Mouse (Mus musculus) adrenal gland, adult 2 months (tissue): Measurements from ENCODE around the gene Rapgef5. TPM values are rescaled to one million over a fixed set of nuclear protein-coding genes. Genes with fewer than 3 reads are reported as not detected.

Experiments used
- DNase-seq: peaks from one replicate; pipeline ENCODE4 v3.0.0; 2021
- polyA plus RNA-seq: library from polyadenylated mRNA; depleted of rRNA; stranded (reverse); fragments of >200 nt; gene quantifications from 2 replicates; pipeline ENCODE4 v1.2.3, GENCODE M21; 2012
- total RNA-seq, 2 experiments: library from RNA; stranded (reverse); gene quantifications; 2 replicates each; pipeline ENCODE4 v1.2.3; 2021

Gene Rapgef5
- total and polyA plus RNA-seq, 3 experiments, result 9.4 to 39.4 (median 36.1) TPM

DNA sequence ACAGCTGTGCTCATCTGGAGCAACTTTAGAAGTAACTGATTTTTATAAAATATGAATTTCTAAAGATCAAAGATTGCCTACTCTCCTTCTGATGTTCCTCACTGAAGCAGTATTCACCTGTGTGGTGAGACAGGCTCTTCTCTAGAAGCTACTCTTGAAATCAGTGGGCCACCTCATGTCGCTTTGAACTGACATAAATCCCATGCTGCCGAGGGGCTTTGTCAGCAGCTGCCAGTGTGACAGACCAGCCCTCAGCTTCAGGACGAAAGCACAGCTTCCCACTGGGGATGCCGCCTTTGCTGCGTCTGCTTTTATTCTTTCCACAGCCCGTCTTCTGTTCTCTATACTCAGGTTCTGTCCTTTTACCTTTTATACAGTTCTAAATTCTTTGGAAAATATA, 197.3 kb downstream of the Rapgef5 start:
- DNase-seq, result no peak

DNA sequence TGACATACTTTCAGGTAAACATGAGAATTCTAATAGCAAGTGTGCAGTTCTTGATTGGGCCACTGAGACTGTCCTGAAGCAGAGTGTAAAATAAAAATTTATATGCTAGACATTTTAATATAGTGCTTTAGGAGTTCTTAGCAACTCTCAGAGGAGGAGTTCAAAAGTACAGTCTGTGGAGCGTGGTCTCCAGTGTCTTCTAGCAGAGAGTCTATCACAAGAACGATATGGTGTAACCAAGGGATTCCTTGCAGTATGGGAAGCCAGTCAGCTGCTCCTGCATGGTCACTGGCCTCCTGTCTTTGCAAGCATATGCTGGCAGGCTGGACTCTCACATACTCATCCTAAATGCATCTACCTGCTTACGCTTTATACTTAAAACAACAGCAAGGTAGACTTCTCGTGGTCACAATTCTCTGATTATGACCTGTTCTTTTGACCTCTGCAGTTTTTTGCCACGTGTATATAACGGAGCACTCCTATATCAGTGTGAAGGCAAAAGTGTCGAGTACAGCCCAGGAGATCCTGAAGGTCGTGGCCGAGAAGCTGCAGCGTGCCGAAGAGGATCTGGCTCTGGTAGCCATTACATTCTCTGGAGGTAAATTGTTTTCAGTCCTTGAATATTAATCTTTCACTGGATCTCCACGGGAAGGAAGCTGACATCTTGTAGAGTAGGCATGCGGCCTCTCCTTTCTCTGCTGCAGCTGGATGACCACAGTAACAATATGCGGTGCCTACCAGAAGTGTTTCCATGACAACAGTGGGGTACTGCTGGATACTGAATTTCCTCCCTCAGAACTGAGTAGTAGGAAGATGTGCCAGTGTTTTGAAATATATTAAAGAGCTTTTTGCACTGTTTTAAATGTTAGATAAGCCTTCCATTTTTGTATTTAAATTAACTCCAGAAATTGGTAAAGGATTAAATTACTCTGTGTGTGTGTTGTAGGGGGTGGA, 204.8 kb downstream of the Rapgef5 start:
- DNase-seq, result no peak

DNA sequence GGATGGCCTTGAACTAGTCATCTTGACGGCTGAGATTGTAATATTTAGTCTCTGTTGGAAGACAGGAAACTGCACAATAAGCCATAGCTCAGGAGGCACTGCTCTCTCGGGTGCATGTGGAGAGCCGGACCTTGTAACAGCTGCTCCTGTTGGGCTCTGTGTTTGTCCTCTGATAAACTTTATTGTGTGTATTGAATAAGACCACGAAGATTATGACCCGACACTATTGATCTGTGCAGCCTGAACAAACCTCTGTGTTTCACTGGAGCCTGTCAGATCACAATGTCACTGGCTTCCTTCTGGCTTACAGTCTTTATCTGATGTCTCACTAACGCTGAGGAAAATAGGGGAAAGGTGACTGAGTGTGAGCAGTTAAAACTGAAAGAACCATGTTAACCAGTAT, 205.5 kb downstream of the Rapgef5 start:
- no peak for DNase-seq

DNA sequence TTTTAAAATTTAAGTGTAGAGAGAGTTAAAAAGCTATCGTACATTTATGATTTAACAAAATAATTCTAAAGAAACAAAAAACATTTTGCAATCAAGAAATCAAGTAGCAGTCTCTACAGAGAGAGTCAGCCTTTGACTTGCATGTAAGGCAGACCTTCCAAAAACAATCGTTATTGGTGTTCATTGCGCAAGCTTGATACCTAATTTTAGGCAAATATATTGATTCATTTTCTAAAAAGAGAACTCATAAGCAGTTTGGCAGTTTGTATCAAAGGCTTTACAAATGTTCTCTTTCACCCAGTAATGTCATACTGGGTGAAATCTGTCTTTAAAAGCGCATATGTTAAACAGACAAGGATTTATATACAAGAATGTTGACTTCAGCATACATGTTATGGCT, 208.7 kb downstream of the Rapgef5 start:
- no peak for DNase-seq

DNA sequence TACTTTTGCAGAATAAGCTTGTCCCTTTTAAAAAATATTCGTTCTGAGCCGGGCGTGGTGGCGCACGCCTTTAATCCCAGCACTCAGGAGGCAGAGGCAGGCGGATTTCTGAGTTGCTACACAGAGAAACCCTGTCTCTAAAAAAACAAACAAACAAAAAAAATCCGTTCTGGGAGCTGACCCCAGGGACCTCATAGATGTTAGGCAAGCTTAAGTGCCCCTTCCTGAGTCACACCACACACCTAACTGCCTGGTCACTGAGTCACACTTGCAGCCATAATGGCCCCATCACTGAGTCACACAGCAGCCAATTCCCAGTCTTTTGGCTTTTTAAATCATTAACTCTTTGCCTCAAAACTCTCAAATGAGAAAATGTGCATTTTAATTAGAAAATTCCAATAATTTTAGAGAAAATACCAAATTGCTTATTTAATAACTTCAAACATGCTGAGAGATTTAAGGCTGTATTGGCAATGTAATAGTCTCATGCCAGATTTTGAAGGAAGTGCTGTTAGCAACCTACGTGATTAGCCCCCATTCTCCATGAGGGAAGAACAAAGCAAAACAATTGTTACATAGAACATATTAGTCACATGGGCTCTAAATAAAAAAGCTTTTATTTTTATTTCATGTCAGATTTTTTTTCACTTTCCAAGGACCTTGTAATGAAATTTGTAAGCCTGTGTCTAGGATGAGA, 211.3 kb downstream of the Rapgef5 start:
- DNase-seq, result no peak

DNA sequence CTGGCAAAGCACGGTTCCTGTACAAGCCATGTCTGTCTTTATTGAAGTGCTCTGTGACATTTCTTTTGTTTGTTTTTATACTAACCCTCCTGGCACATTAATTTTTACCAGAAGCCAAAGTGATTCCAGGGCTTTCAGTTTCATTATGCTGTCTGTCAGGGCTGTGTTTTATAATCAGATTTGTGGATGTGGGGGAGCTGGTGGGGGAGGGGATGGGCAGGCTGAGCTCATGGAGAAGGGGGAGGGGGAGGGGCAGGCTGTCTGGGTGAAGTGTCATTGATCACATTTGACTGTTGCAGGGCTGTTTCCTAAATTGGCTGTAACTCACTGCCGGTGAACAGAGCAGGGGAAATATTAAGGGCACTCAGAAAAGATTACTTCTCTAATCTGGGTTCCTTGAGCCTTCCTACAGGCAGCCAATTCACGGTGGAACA, 211.9 kb downstream of the Rapgef5 start:
- peak; percentile 41 for DNase-seq

DNA sequence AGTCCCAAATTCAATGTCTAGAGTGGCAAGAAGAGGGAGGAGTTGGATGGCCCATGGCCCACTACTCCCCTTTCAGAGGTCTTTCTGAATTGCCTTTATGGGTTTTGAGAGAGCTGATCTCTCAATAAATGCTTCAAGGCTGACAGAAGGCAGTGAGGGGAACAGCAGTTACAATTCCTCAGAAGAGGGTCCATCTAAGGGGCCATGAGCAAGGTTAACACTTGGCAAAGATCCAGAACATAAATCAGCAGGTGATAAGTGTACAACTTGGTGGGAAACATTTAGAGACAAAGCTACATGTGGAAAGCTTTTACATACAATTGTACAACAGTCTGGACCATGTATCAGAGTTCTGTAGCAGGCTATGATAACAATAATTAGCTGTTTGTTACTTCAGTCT, 217.3 kb downstream of the Rapgef5 start:
- no peak for DNase-seq

DNA sequence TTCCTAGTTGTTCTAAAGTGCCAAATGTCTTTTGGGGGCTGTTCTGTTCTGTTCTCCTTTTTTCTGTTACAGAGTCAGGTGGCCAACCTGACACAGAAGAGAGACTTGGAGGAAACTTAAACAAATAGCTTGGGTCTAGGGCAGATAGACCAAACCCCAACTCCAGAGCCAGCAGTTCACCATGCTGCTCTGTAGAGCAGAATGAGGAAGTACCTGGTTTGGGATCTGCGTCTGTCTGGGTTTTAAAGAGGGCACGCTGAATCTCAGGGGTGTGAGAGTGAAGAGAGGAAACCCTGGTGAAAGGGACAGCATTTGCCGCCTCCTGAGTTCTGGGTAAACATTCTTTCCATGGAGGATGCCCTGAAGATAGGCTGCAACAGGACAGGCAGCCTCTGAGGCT, 219.9 kb downstream of the Rapgef5 start:
- no peak for DNase-seq

DNA sequence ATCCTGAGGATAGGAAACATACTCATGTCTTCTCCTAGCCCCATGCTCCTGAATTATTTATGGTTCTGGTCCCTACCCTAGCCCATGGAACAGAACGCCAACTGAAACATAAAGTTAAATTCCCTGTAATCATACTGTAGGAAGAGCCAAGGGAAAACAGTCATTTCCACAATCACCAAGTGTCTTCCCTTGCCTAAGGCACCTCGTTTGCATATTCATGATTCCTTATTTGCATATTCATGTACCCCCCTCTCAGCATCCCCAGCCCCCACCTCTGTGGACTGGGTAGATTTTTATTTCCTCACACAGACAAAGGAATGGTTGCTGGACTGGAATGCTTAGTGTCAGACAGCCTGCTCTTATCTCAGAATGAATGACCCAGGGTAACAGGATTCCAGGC, 220.6 kb downstream of the Rapgef5 start:
- no peak for DNase-seq

DNA sequence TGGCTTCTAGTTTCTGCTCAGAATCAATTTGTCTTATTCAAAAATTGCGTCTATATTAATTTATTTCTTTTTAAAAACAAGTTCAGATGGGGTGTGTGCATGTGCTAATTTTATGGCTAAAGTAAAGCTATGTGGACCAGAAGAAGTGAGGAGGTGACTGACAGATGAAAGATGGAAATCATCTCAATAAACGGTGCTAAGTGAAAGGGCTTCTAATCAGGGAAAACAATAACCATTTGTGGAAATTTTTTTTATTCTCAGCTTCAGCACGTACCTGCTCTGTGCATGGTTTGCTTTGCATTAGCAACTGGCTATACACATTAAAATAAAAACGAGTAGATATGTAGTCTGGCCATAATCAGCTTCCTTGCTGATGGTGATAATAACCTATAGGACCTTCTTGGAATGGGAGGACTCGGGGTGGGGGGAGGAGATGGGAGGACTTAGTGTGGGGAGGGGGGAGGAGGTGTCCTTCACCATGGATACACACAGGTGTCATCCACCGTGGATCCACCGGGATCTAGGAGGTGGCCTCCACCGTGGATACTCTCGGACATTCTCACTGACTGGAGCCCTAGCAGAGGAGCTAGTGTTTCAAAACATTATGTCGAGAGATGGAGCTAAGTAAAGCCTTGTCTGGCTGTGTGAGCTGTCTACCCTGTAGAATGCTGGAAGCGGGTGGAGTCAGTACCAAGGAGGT, 221.2 kb downstream of the Rapgef5 start:
- DNase-seq, result no peak

DNA sequence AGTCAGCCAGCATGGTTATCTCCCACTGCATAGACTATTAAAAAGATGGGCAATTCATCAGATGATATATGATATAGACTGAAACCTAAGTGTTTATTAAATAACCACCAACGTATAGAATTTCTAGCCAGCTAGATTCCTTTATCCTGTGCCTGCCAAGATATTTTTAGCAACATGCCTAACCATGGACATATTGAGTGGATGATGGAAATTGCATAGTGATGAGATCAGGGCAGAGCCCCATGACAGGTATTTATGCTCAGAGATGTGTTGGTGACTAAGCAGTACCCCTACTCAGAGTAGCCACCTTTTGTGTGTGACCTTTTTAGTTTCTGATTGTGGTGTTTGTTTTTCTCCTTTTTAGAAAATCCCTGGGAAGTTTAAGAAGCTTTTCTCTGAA, 226.2 kb downstream of the Rapgef5 start:
- DNase-seq, result no peak

DNA sequence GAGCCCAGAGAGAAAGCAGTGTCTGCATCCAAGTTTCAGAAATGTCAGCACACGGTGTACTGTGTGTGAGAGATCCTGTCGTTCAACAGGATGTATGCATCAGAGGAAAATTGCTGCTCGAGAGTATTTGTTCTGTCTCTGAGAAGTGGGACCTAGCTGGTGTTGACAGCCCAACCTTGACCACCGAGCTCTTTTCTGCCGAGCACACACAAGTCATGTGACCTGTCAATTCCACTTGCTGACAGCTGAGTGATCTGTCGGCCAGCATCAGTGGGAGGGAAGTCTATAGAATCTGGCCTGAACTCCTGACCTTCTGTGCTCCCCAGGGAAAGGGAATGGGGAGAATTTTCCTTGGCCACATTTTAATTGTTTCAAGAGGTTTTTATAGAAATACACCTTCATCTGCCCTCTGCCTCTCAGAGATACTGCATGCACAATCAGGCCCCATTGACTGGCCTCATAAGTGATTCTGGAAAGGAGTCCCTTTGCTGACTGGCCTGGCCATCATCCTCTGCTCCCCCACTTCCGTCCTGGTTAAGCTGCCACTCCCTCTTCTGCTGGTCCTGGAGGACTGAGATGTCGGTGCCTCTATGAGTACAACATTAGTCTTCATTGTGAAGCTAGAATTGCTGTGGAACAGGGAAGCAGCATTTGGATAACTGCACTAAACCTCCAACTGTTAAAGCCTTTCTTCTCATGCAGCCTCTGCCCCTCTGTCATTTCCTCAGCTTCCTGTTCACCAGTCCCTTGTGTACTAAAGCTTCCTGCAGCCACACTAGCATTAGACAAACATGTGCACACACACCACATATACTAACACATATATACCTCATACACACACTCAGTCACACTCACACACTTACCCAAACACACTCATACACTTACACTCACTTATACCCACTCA, 228.6 kb downstream of the Rapgef5 start:
- no peak for DNase-seq

DNA sequence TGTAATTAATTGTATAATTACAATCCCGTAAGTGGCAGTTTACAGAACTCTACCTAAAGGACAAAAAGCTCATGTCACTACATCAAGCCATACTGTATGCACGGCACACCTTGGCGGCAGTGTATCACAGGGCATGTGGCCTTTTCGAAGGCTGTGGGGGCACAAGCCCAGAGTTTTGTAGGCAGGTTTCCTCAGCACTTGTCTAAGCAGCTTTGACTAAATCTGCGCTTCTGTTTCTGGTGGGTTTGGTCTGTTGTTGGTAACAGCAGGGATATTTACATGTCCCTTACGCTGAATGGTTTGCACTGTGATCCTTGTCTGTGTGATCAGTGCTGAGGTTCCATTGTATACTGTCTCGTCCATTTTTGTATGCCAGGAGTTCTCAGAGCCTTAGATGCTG, 230.3 kb downstream of the Rapgef5 start:
- DNase-seq, result no peak

DNA sequence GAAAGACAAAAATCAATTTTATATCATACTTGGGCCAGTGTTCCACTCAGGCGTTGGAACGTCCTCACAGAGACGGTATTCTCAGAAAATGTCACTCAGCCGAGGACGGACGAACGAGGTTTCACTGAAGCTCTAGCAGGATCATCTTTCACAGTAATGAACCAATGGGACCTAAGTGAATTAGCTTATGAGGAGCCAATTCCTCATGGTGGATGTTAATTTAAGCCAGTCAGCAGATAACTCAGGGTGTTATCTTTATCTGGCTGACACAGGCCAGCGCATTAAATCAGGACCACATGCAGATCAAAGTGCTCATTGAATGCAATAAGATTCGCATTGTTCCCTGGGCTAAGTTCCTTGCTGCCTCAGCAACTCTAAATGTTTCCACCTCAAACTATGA, 234.8 kb downstream of the Rapgef5 start:
- DNase-seq, result no peak

DNA sequence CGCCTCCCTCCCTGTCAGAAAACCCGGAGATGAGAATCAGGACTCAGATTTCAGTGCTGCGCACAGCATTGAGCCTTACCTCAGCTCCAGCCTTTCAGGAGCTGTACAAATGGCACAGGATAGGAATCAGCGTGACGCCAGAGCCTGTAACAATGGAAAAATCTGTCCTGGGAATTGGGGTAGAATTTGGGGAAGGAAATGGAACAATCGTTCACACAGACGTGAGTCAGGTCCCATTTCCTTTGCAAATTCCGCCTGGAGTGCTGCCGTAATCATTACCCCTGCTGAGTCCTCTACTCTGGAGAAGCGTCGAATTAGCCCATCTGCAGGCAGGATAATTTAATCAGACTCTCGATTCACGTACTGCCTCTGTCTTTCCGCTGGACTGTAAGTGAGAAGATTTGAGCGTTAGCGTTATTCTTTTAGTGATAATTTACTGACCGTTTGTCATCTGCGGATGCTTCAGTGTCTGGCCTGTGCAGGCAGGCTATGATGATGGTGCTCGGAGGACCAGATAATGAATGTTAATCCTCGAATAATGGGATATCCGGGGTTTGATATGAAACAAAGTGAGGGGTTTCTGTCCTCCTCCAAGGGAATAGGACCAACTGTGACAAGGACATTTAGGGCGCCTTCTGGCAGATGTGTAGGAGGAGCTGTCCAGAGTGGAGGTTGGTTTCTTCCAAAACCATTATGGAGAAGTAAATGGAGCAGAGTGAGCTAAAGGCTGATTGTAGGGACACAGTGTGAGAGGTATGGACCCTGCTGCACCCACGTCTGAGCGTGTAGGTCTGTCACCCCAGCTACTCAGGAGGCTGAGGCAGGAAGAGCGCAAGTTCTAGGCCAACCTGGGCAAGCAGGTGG, 235.5 kb downstream of the Rapgef5 start:
- DNase-seq, result peak; percentile 52

DNA sequence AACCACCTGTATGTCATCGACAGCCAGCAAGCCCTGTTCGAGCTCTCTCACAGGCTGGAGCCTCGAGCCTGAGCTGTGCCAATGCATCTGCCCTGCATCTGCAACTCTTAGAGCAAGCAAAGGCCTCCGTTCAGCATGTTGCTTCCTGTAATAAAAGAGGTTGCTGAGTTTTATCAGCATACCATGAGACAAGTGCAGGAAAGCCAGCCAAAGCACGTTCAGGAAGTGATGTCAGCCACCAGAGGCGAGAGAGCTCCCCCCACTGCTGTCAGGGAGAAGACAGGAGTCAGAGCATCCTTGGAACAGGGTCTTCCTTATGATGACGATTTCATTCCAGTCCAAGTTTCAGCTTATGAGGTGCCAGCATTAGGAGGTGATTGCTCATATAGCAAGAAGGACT, 239.7 kb downstream of the Rapgef5 start:
- DNase-seq, result peak; percentile 36

DNA sequence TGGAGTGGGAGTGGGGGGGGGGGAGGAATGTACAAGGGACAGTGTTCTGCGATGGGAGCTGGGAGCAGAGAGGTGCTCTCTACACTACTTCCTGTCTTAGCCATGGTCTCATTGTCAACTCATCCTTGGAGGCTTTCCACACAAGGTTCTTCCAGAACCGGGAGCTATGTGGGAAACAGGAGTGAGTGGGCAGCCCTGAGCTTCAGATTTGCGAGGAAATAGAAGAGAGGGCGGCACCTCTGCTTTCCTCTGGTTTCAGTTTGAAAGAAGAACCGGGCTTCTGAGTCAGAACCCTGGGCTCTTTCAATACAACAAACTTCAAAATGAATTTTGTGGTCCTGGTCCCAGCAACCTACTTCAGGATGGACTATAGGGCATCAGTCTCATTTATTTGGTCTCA, 244.1 kb downstream of the Rapgef5 start:
- no peak for DNase-seq

DNA sequence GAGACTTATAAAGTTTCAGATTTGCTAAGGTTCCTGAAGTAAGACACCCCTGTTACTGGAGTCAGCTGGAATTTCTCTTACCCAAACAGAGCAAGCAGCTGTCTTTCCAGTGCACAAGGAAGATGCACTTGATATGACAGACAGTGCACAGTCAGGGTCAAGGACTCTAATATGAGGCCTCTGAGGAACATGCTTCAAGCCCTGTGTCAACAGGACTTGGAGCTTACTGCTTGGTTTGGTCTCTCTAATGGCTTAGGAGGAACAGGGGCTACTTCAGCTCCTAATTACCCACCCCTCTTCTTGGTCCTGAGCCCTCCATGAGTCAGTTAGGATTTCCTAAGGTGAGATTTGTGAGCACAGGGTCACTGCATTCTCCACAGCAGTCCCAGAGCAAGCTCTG, 244.6 kb downstream of the Rapgef5 start:
- no peak for DNase-seq

DNA sequence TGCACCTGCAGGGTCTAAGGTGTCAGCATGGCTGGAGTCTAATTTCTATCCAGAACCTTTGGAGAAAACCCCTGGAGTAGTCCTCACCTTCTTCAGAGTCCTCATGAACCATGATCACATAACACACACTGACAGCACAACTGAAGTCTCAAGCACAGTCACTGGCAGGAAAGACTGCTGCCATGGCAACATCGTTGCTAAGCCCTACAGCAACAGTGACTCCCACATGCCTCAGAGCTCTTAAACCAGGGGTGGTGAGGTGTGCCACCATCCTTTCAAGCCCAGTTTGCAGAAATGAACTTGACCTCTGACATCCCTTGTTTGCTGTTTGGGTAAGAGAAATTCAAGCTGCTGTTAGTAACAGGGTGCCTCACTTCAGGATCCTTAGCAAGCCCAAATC, 245.4 kb downstream of the Rapgef5 start:
- DNase-seq, result peak; percentile 18

DNA sequence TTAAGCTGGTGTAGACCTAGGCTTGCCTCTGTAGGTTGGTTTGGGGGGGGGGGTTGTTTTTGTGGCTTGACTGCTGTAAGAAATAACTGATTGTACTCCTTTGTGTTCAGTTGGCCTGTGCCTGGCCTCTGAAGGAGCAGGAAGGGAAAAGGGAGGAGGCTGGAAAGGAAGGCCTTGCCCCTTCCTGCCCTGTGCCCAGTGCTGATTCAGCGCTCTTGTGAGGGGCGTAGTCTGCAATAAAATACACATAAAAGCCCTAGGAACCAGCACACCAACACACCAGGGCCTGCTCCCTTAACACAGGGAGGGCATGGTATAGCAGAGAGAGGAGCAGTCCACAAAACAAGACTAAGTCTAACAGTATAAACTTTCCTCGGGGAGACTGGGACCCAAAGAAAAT, 247.0 kb downstream of the Rapgef5 start:
- DNase-seq, result peak; percentile 31

DNA sequence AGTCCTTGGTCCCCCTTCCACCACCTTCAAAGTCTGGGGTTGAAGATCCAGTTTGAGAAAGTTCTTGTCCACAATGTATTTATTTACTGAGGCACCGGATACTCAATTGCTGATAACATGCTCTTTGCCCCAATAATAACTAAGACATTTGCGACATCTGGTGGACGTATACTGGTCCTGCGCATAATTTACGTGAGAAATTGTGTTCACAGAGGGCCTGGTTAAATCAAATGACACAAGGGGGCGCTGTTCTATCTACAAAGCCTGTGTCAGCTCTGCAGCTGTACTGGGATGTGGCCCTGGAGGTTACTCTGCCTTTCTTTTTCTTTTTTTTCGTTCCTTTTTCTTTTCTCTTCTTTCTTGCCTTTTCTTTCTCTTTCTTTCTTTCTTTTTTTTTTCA, 248.6 kb downstream of the Rapgef5 start:
- peak; percentile 67 for DNase-seq
